ENCODE assay signal across 29 mouse cellular contexts in the genomic region with DNA sequence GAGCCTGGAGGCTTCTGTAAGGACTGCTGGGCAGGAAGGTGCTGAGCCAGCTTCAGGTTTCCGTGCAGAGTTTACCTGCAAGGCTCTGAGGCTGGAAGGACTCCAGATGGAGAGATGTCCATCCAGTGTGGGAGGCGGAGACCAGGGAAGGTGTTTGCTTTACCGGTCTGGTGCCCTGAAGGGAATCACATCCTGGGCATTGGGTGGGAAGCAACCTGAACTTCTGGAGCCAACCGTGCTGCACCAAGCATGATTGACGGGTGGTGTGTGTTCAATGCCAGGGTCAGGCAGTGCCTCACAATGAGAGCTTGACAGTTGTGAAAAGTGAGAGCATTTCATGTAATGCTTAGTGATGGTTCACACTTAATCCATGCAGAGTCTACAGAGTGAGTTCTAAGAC. TPM values are rescaled to one million over a fixed set of nuclear protein-coding genes. Genes with fewer than 3 reads are reported as not detected.
A peak's percentile ranks its signal among the peaks of the same experiment; 100 is the strongest.
DNase-seq lines count a peak whose midpoint lies in the region; ATAC-seq and TF ChIP-seq lines count a peak whose summit lies in the region.
"Had no signal": no experiment of that assay in that cellular context is flagged by ENCODE, and none has a peak within 500 bp of the region (broad histone marks: within the 10 kb centered on the region; RNA-seq: fewer than 3 reads in every experiment).

No protein-coding gene starts in this region.

- TF ChIP-seq CTCF in intestine, postnatal 0 days (IDR thresholded peaks at IDR 0.05; ENCODE audit: low read depth): no peak
- no peak for TF ChIP-seq CTCF in MEL (IDR thresholded peaks at IDR 0.05 in 2 of 3, conservative IDR thresholded peaks at IDR 0.05 in 1 of 3; ENCODE audit: control insufficient read depth in 1 of 3, insufficient read depth in 1 of 3, low read depth in 2 of 3, low read length in 3 of 3, poor library complexity in 1 of 3, severe bottlenecking in 1 of 3)

- no peaks in the 10 kb centered on the region for H3K79me2 ChIP-seq in MEL (ENCODE audit: control insufficient read depth, insufficient read depth, low read length, poor library complexity)

- H3K4me3 ChIP-seq in intestine, postnatal 0 days (ENCODE audit: low read depth, low read length): no peak overlapping the region
- H3K4me3 ChIP-seq in intestine, embryonic 16.5 days (ENCODE audit: low read length): no peak overlapping the region
- no peak overlapping the region for H3K4me3 ChIP-seq in MEL (ENCODE audit: control insufficient read depth in 1 of 2, insufficient read depth in 1 of 2, low read depth in 2 of 2, low read length in 2 of 2)
- H3K4me3 ChIP-seq in hindbrain, embryonic 14.5 days (replicated peaks; ENCODE audit: low read length): no peak overlapping the region
- H3K4me3 ChIP-seq: embryonic facial prominence, embryonic 10.5 days; embryonic facial prominence, embryonic 13.5 days; erythroblast, embryonic 14.5 days; forebrain, embryonic 12.5 days; forebrain, embryonic 15.5 days; heart, adult 2 months; heart, embryonic 10.5 days; heart, embryonic 13.5 days; hindbrain, embryonic 12.5 days had no signal

- H3K36me3 ChIP-seq in intestine, postnatal 0 days (ENCODE audit: control insufficient read depth, insufficient read depth): peaks cover 65% of the 10 kb centered on the region
- H3K36me3 ChIP-seq in intestine, embryonic 16.5 days (ENCODE audit: control insufficient read depth, insufficient read depth, low read length): peaks cover 41% of the 10 kb centered on the region
- peaks cover 0 to 16% of the 10 kb centered on the region in 2 experiments; a peak in 2 of 4 replicates for H3K36me3 ChIP-seq in MEL (ENCODE audit: control insufficient read depth in 1 of 2, insufficient read depth in 2 of 2, low read length in 2 of 2)
- peaks cover 56% of the 10 kb centered on the region for H3K36me3 ChIP-seq in hindbrain, embryonic 14.5 days (replicated peaks; ENCODE audit: control insufficient read depth, insufficient read depth)

- no peak for ATAC-seq in intestine, postnatal 0 days
- no peak for ATAC-seq in intestine, embryonic 16.5 days
- ATAC-seq in megakaryocyte, adult 5-6 weeks (ENCODE audit: poor library complexity, severe bottlenecking): no peak
- ATAC-seq in hindbrain, embryonic 14.5 days (ENCODE audit: low FRiP score): no peak
- ATAC-seq: CD4-positive, CD25-positive, alpha-beta regulatory T cell, adult 4 months; forebrain, embryonic 15.5 days; hindbrain, embryonic 16.5 days had no signal

- DNase-seq in MEL (ENCODE audit: low read depth, low spot score): peak; percentile 34
- DNase-seq in ZHBTc4 (ENCODE audit: low read depth, low spot score): peak; percentile 11
- no peak for DNase-seq in hindbrain, embryonic 14.5 days (ENCODE audit: low spot score)
- DNase-seq: adrenal gland, postnatal 10 days; adrenal gland, postnatal 36 days; cerebellum, adult 18-20 months; cerebellum, adult 9-11 months; cerebellum, postnatal 25 days; embryo, embryonic 11 days; gastrocnemius, postnatal 25 days; heart, adult 2 months; heart, postnatal 14 days had no signal

- peak in 1 of 2 experiments; percentile 9; a peak in 1 of 4 replicates for TF ChIP-seq POLR2A in MEL (IDR thresholded peaks at IDR 0.05; ENCODE audit: control insufficient read depth in 1 of 2, insufficient read depth in 1 of 2, low read depth in 1 of 2, low read length in 2 of 2, poor library complexity in 1 of 2)

- no peaks in the 10 kb centered on the region for H3K4me1 ChIP-seq in intestine, postnatal 0 days (replicated peaks; ENCODE audit: control insufficient read depth, insufficient read depth, low read length)
- no peaks in the 10 kb centered on the region for H3K4me1 ChIP-seq in intestine, embryonic 16.5 days (ENCODE audit: control insufficient read depth, insufficient read depth, low read length)
- no peaks in the 10 kb centered on the region for H3K4me1 ChIP-seq in MEL (ENCODE audit: control insufficient read depth in 1 of 2, insufficient read depth in 2 of 2, low read length in 2 of 2)
- peaks cover 18% of the 10 kb centered on the region for H3K4me1 ChIP-seq in hindbrain, embryonic 14.5 days (replicated peaks; ENCODE audit: control insufficient read depth, insufficient read depth, low read length)
- H3K4me1 ChIP-seq: embryonic facial prominence, embryonic 10.5 days had no signal

- no peak for TF ChIP-seq RAD21 in MEL (IDR thresholded peaks at IDR 0.05; ENCODE audit: low read depth, low read length)

- no peak overlapping the region for H3K4me2 ChIP-seq in intestine, postnatal 0 days (replicated peaks; ENCODE audit: low read depth)
- no peak overlapping the region for H3K4me2 ChIP-seq in intestine, embryonic 16.5 days (ENCODE audit: low read depth, low read length)
- no peak overlapping the region for H3K4me2 ChIP-seq in hindbrain, embryonic 14.5 days (replicated peaks)
- H3K4me2 ChIP-seq: embryonic facial prominence, embryonic 13.5 days; forebrain, embryonic 12.5 days; forebrain, embryonic 15.5 days; heart, embryonic 13.5 days; hindbrain, embryonic 12.5 days had no signal

- H3K9me3 ChIP-seq in intestine, postnatal 0 days (ENCODE audit: control insufficient read depth): no peaks in the 10 kb centered on the region
- no peaks in the 10 kb centered on the region for H3K9me3 ChIP-seq in intestine, embryonic 16.5 days (ENCODE audit: control insufficient read depth, low read length)
- no peaks in the 10 kb centered on the region for H3K9me3 ChIP-seq in MEL (replicated peaks; ENCODE audit: insufficient read depth, low read length)
- no peaks in the 10 kb centered on the region for H3K9me3 ChIP-seq in hindbrain, embryonic 14.5 days (ENCODE audit: control insufficient read depth, low read length)
- H3K9me3 ChIP-seq: embryonic facial prominence, embryonic 10.5 days; embryonic facial prominence, embryonic 13.5 days; forebrain, embryonic 12.5 days; forebrain, embryonic 15.5 days; heart, embryonic 10.5 days; heart, embryonic 13.5 days; hindbrain, embryonic 12.5 days had no signal

- no peak overlapping the region for H3K9ac ChIP-seq in intestine, postnatal 0 days (ENCODE audit: low read depth, low read length)
- H3K9ac ChIP-seq in intestine, embryonic 16.5 days (ENCODE audit: low read depth, low read length): no peak overlapping the region
- H3K9ac ChIP-seq in MEL (ENCODE audit: control insufficient read depth, low read depth, low read length, poor library complexity, severe bottlenecking): no peak overlapping the region
- no peak overlapping the region for H3K9ac ChIP-seq in hindbrain, embryonic 14.5 days
- H3K9ac ChIP-seq: forebrain, embryonic 12.5 days; forebrain, embryonic 15.5 days; heart, embryonic 13.5 days; hindbrain, embryonic 12.5 days had no signal

- H3K27ac ChIP-seq in intestine, postnatal 0 days (ENCODE audit: low read depth, low read length): peak overlapping the region; percentile 4; the same call in 1 of the 2 replicates
- H3K27ac ChIP-seq in intestine, embryonic 16.5 days (ENCODE audit: low read length): no peak overlapping the region
- H3K27ac ChIP-seq in MEL (ENCODE audit: control insufficient read depth, low read depth, low read length): no peak overlapping the region
- no peak overlapping the region for H3K27ac ChIP-seq in hindbrain, embryonic 14.5 days
- H3K27ac ChIP-seq: embryonic facial prominence, embryonic 10.5 days; embryonic facial prominence, embryonic 13.5 days; forebrain, embryonic 12.5 days; heart, adult 2 months; heart, embryonic 10.5 days; hindbrain, embryonic 12.5 days had no signal

- H3K27me3 ChIP-seq in intestine, postnatal 0 days (replicated peaks; ENCODE audit: control insufficient read depth, insufficient read depth, low read length): no peaks in the 10 kb centered on the region
- no peaks in the 10 kb centered on the region for H3K27me3 ChIP-seq in intestine, embryonic 16.5 days (replicated peaks; ENCODE audit: control insufficient read depth, insufficient read depth, low read length)
- no peaks in the 10 kb centered on the region for H3K27me3 ChIP-seq in MEL (ENCODE audit: control insufficient read depth in 1 of 2, insufficient read depth in 2 of 2, low read length in 2 of 2)
- no peaks in the 10 kb centered on the region for H3K27me3 ChIP-seq in hindbrain, embryonic 14.5 days (ENCODE audit: control insufficient read depth, insufficient read depth, low read length)
- H3K27me3 ChIP-seq: embryonic facial prominence, embryonic 13.5 days; forebrain, embryonic 12.5 days; forebrain, embryonic 15.5 days; heart, embryonic 13.5 days; hindbrain, embryonic 12.5 days had no signal

- TF ChIP-seq EP300 in MEL (IDR thresholded peaks at IDR 0.05; ENCODE audit: low read depth in 1 of 2, low read length in 2 of 2): no peak

- WGBS in intestine, postnatal 0 days: 77% methylated on average over 5 of the region's 5 CpGs
- WGBS in intestine, embryonic 16.5 days: 87% methylated on average over 5 of the region's 5 CpGs
- 84% methylated on average over 5 of the region's 5 CpGs for WGBS in hindbrain, embryonic 14.5 days

RNA-seq across cellular contexts. Expression of a gene that starts 12.4 kb away (rescaled TPM):
- 644 and 733 TPM in 2 replicates for polyA plus RNA-seq in intestine, postnatal 0 days (2015; fragmentation: Nextera tagmentation; extraction: Ambion mirVana)
- polyA plus RNA-seq in intestine, embryonic 16.5 days (2015; fragmentation: Nextera tagmentation; extraction: Ambion mirVana): 1,882 and 2,067 TPM in 2 replicates
- 254 and 516 TPM in 2 replicates for total RNA-seq in MEL (2012; rRNA removed)
- polyA plus RNA-seq in MEL (2012; ENCODE audit: insufficient read depth in 1 of 2, insufficient read length in 2 of 2, low read depth in 1 of 2, low replicate concordance in 2 of 2, missing spikeins in 1 of 2): 1,000 to 10,000 TPM in 1 of 2 experiments, 100 to 1,000 TPM in 1; 737 to 5,492 TPM
- 382 and 422 TPM in 2 replicates for total RNA-seq in megakaryocyte, adult 5-6 weeks (2015)
- total RNA-seq in megakaryocyte, adult 5-6 weeks (2017): 352 and 362 TPM in 2 replicates
- 955 and 1,038 TPM in 2 replicates for polyA plus RNA-seq in hindbrain, embryonic 14.5 days (2014; fragmentation: Nextera tagmentation; extraction: Ambion mirVana)

RNA-seq across cellular contexts. Expression of a gene that starts 32.5 kb away (rescaled TPM):
- 20.7 and 22.4 TPM in 2 replicates for polyA plus RNA-seq in intestine, postnatal 0 days (2015; fragmentation: Nextera tagmentation; extraction: Ambion mirVana)
- polyA plus RNA-seq in intestine, embryonic 16.5 days (2015; fragmentation: Nextera tagmentation; extraction: Ambion mirVana): 20.0 and 22.2 TPM in 2 replicates
- 4.1 and 5.8 TPM in 2 replicates for total RNA-seq in MEL (2012; rRNA removed)
- 10 to 100 TPM in 1 of 2 experiments, not detected in 1; 31.8 TPM for polyA plus RNA-seq in MEL (2012; ENCODE audit: insufficient read depth in 1 of 2, insufficient read length in 2 of 2, low read depth in 1 of 2, low replicate concordance in 2 of 2, missing spikeins in 1 of 2)
- 60.3 and 65.8 TPM in 2 replicates for total RNA-seq in megakaryocyte, adult 5-6 weeks (2015)
- 16.3 and 19.1 TPM in 2 replicates for total RNA-seq in megakaryocyte, adult 5-6 weeks (2017)
- polyA plus RNA-seq in hindbrain, embryonic 14.5 days (2014; fragmentation: Nextera tagmentation; extraction: Ambion mirVana): 44.4 and 46.8 TPM in 2 replicates

RNA-seq across cellular contexts. Expression of a gene that starts 47.8 kb away (rescaled TPM):
- not detected in 2 replicates for polyA plus RNA-seq in intestine, postnatal 0 days (2015; fragmentation: Nextera tagmentation; extraction: Ambion mirVana)
- polyA plus RNA-seq in intestine, embryonic 16.5 days (2015; fragmentation: Nextera tagmentation; extraction: Ambion mirVana): not detected in 2 replicates
- not detected in 2 replicates for total RNA-seq in MEL (2012; rRNA removed)
- under 1 TPM in 1 of 2 experiments, not detected in 1; 0.19 TPM for polyA plus RNA-seq in MEL (2012; ENCODE audit: insufficient read depth in 1 of 2, insufficient read length in 2 of 2, low read depth in 1 of 2, low replicate concordance in 2 of 2, missing spikeins in 1 of 2)
- total RNA-seq in megakaryocyte, adult 5-6 weeks (2015): 0.20 and 0.39 TPM in 2 replicates
- not detected in 2 replicates for total RNA-seq in megakaryocyte, adult 5-6 weeks (2017)
- polyA plus RNA-seq in hindbrain, embryonic 14.5 days (2014; fragmentation: Nextera tagmentation; extraction: Ambion mirVana): not detected in 2 replicates
- total RNA-seq: gastrocnemius, adult 8-10 months; gastrocnemius, postnatal 25 days; heart, adult 2 months; heart, postnatal 14 days; hematopoietic stem cell, adult 5-6 weeks had no signal
- polyA plus RNA-seq: CD4-positive, CD25-positive, alpha-beta regulatory T cell, adult 4 months; cortical plate, adult 2 months; embryonic facial prominence, embryonic 13.5 days; erythroblast, embryonic 14.5 days; forebrain, embryonic 12.5 days; forebrain, embryonic 15.5 days; heart, adult 2 months; heart, embryonic 10.5 days; heart, embryonic 13.5 days; heart, embryonic 16.5 days; hindbrain, embryonic 16.5 days had no signal
